Mouse (Mus musculus): ENCODE measurements around the gene Med4.

DNA sequence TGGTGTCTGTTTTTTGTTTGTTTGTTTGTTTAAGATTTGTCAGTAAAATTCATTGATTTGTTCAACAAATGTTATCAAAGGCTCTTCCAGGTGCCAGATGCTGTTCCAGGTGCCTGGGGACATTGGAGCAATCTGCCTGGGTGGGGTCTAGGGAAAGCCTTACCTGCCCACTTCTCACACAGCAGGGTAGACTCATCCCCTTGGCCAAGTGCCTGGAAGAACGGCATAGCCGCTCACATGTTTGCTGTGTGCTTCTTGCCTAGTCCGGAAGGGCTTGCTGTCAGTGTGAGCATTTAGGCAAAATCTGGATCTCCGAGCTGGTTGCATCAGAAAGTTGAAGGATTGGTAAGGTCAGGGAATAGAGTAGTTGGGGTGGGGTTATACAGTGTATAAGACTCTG lies 47.6 kb upstream of the Med4 start:
- TF ChIP-seq CTCF (IDR thresholded peaks at IDR 0.05; ENCODE audit: low read depth) (no peak), EP300 (IDR thresholded peaks at IDR 0.05; ENCODE audit: low read depth) (no peak)

Measured in liver, postnatal 0 days (tissue).